Mouse (Mus musculus) midbrain, embryonic 10.5 days (tissue): ENCODE measurements at regions not wholly inside any gene's neighbourhood (a gene's known extent, or its start where the extent isn't known, plus 50 kb on each side); places are given as distances from the start of the nearest gene placed in this dataset.

Source experiments
- DNase-seq: peaks from one replicate; pipeline ENCODE4 v3.0.0-alpha.2; 2017; ENCODE audit warnings: low spot score
- H3K27ac ChIP-seq: fragments of 300-500 bp; sonication (generic); replicated peaks from 2 replicates; pipeline ENCODE4 v1.5.1; 2016; ENCODE audit warnings: mild to moderate bottlenecking
- H3K27me3 ChIP-seq: fragments of 300-500 bp; sonication (generic); 2 replicates; pipeline ENCODE4 v1.6.1; 2016; ENCODE audit warnings: low read depth, mild to moderate bottlenecking; ENCODE audit not compliant: poor library complexity, severe bottlenecking
- H3K36me3 ChIP-seq: fragments of 300-500 bp; sonication (generic); 2 replicates; pipeline ENCODE4 v1.6.1; 2016; ENCODE audit warnings: mild to moderate bottlenecking, moderate library complexity
- H3K4me1 ChIP-seq: fragments of 300-500 bp; sonication (generic); 2 replicates; pipeline ENCODE4 v1.6.1; 2016
- H3K4me3 ChIP-seq: fragments of 300-500 bp; sonication (generic); 2 replicates; pipeline ENCODE4 v1.5.1; 2016; ENCODE audit warnings: mild to moderate bottlenecking, moderate library complexity
- H3K9me3 ChIP-seq: fragments of 300-500 bp; sonication (generic); replicated peaks from 2 replicates; pipeline ENCODE4 v1.6.1; 2016; ENCODE audit warnings: mild to moderate bottlenecking
- WGBS: fragments of 180-500 bp; shearing (Covaris S2); methylation state at CpG from one replicate; pipeline ENCODE4 v1.1.7; 2016; 5-methylcytosine and 5-hydroxymethylcytosine counted together

GRCm38 (mm10) chr12:50873390-50874023 is 224.6 kb upstream of the Prkd1 start:
- Histone ChIP-seq H3K27me3 (no peaks in the 10 kb centered on the region), H3K4me1 (no peaks in the 10 kb centered on the region), H3K4me3 (no peak overlapping the region), H3K36me3 (no peaks in the 10 kb centered on the region), H3K27ac (no peak overlapping the region), H3K9me3 (no peaks in the 10 kb centered on the region)
- 90% methylated on average over 11 of the region's 11 CpGs for WGBS
- no peak for DNase-seq

DNA sequence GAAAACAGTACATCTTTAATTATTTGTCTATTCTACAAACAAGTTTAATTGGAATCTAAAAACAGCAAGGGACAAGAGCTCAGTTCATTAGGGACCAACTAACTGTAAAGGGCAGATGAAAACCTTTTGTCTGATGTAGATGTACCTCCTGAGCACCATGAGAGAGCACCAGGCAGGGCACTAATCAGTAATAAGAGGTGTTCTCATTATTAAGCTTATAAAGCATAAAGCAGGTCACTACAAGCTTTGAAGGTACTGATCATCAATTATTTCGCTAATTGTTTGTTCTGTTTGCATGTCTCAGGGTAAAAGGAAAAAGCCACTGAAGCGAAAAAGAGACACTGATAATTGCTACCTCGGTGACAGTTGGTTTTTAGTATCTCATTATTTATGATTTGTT is 202.7 kb upstream of the Prkd1 start:
- 83% methylated on average over 3 of the region's 3 CpGs for WGBS
- Histone ChIP-seq H3K4me3 (no peak overlapping the region), H3K27ac (no peak overlapping the region), H3K27me3 (no peaks in the 10 kb centered on the region), H3K36me3 (no peaks in the 10 kb centered on the region), H3K4me1 (no peaks in the 10 kb centered on the region), H3K9me3 (no peaks in the 10 kb centered on the region)
- no peak for DNase-seq

- Histone ChIP-seq H3K4me3 (no peak overlapping the region), H3K27ac (no peak overlapping the region), H3K27me3 (no peaks in the 10 kb centered on the region), H3K4me1 (no peaks in the 10 kb centered on the region), H3K36me3 (no peaks in the 10 kb centered on the region), H3K9me3 (no peaks in the 10 kb centered on the region)
- no peak for DNase-seq
- WGBS: 86% methylated on average over 3 of the region's 3 CpGs
These were observed 199.1 kb upstream of the Prkd1 start for GRCm38 (mm10) chr12:50847976-50848375.

DNA sequence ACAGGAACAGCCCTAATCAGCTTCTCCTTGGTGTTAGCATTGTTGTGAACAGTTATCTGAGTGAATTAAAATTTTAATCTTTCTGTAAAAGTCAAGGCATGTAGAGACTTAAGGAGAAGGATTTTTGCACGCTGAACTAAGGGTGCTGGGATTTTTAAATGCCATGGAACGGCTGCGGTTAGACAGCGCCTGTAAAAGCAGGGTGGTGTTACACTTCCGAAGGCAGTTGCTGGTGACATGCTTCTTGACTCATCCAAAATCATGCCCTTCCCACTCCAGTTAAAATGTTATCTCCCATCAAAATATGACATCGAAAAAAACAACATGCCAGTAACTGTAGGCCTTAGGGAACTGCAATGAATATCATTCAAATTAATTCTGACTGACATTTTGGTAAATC is 193.8 kb upstream of the Prkd1 start:
- no peaks in the 10 kb centered on the region for H3K9me3 ChIP-seq
- peaks cover 6% of the 10 kb centered on the region; the same call in 1 of the 2 replicates for H3K4me1 ChIP-seq
- no peak overlapping the region for H3K4me3 ChIP-seq
- no peaks in the 10 kb centered on the region for H3K36me3 ChIP-seq
- H3K27ac ChIP-seq: no peak overlapping the region
- 92% methylated on average over 6 of the region's 6 CpGs for WGBS
- no peaks in the 10 kb centered on the region for H3K27me3 ChIP-seq
- DNase-seq: no peak

DNA sequence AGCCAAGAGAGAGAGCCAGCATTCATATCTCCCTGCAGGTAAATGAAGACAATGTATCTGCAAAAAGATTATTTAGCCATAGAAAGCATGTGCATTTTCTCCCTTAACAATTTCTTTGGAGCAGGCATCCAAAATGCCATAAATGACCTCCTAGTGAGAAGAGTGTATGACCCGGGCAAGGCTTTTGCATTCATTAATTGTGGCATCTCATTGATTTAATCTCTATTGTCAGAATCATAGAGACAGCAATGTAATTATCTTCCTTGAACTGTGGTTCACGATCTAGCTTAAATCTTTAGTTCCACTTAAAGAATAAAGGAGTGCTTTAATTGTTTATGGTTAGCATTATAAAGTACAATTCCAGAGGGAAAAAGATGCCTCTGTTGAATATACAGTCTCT is 190.5 kb upstream of the Prkd1 start:
- Histone ChIP-seq H3K4me3 (no peak overlapping the region), H3K27me3 (no peaks in the 10 kb centered on the region), H3K9me3 (no peaks in the 10 kb centered on the region), H3K36me3 (no peaks in the 10 kb centered on the region), H3K4me1 (peaks cover 6% of the 10 kb centered on the region; the same call in 1 of the 2 replicates), H3K27ac (no peak overlapping the region)
- 58% methylated on average over 2 of the region's 2 CpGs for WGBS
- no peak for DNase-seq

DNA sequence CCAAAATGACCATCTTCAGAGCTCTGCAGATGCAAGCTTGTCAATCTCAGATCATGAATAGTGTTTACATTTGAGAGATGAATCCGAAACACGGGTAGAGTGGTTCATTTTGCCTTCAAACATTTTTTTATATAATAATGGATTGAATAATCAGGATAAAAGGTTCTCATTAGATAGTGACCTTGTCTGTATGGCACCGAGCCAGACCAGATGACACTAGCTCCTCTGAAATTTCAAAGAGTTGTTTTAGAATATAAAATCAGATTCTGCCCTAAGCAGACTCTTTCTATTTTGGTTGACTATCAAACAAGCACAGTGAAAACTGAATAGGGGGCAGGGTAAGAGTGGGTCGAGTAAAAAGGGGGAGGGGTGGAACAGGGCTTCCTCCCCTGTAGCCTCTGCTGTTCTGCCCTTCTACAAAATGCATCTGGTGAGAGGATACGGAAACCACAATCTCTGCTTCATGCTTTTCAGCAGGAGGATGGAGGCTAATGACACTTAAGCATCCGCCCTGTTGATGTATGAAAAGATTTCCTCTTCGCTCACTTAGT is 159.9 kb upstream of the Prkd1 start:
- Histone ChIP-seq H3K27ac (no peak overlapping the region), H3K36me3 (no peaks in the 10 kb centered on the region), H3K4me3 (no peak overlapping the region), H3K9me3 (no peaks in the 10 kb centered on the region), H3K27me3 (no peaks in the 10 kb centered on the region), H3K4me1 (no peaks in the 10 kb centered on the region)
- DNase-seq: no peak
- WGBS: 84% methylated on average over 7 of the region's 7 CpGs

DNA sequence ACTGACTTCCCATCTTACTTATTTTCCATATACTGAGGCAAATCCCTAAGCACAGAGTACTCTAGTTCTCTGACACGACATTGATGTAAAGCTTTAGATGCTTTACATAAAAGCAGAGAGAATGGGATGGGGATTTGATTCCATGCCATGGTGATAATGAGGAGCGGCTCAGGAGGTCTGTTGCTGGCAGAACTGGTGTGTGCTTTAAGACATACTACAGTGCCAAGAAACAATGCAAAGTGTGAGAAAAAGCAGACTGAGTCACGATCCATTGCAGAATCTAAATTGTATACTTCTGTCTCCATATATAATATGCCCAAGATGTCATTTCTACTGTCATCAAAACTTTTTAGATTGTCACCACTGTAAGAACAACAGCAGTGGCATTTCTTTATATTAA is 155.5 kb upstream of the Prkd1 start:
- Histone ChIP-seq H3K4me1 (no peaks in the 10 kb centered on the region), H3K9me3 (no peaks in the 10 kb centered on the region), H3K36me3 (no peaks in the 10 kb centered on the region), H3K4me3 (no peak overlapping the region), H3K27me3 (no peaks in the 10 kb centered on the region), H3K27ac (no peak overlapping the region)
- DNase-seq: no peak
- WGBS: 69% methylated on average over 3 of the region's 3 CpGs

- WGBS: 76% methylated on average over 8 of the region's 8 CpGs
- Histone ChIP-seq H3K27me3 (no peaks in the 10 kb centered on the region), H3K4me3 (no peak overlapping the region), H3K36me3 (no peaks in the 10 kb centered on the region), H3K9me3 (no peaks in the 10 kb centered on the region), H3K27ac (no peak overlapping the region), H3K4me1 (peaks cover 10% of the 10 kb centered on the region; the same call in 1 of the 2 replicates)
- DNase-seq: no peak
These were observed 116.5 kb upstream of the Prkd1 start for GRCm38 (mm10) chr12:50765156-50765940.

DNA sequence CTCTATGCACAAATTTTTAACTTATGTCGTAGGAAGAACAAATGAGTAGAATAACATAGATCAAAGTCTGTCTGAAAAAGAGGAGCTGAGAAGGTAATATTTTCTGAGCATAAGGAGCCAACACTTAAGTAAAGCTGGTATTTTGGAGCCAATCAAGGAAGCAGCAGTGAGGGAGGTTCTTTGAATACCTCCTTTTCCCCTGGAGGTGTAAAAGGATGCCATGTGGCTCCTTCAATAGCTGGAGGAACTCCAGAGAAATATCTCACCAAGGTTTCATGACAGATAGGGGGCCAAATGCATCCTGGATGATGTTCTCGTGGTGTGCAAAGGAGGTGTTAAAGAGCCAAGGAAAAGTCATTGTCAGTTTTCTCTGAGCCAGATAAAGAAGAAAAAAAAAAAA is 115.6 kb upstream of the Prkd1 start:
- 77% methylated on average over 2 of the region's 2 CpGs for WGBS

DNA sequence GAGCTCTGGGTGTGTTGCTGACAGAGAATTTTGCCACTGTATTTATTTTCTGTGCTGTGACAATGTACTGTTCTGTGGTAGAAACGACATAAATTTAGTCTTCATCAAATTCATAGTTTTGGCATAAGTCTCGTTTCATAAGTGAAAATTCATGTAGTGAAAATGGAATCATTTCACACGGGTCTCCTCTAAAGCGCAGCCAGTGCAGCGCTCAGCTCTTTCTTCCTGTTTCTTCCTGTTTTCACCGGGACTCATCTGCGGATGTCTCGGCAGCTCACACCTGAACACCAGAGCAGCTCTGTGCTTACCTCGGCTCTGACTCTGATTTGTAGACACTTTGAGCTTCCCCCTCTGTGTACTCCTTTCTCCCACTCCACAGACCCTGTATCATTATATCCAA is 85.2 kb upstream of the Prkd1 start:
- H3K9me3 ChIP-seq: no peaks in the 10 kb centered on the region
- H3K27me3 ChIP-seq: no peaks in the 10 kb centered on the region
- no peak for DNase-seq
- H3K4me3 ChIP-seq: no peak overlapping the region
- H3K27ac ChIP-seq: no peak overlapping the region
- H3K36me3 ChIP-seq: no peaks in the 10 kb centered on the region
- 93% methylated on average over 9 of the region's 9 CpGs for WGBS
- H3K4me1 ChIP-seq: no peaks in the 10 kb centered on the region

More for the DNA sequence above, 115.6 kb upstream of the Prkd1 start:
- no peak for DNase-seq
- Histone ChIP-seq H3K27ac (no peak overlapping the region), H3K27me3 (no peaks in the 10 kb centered on the region), H3K4me1 (peaks cover 6% of the 10 kb centered on the region; the same call in 1 of the 2 replicates), H3K36me3 (no peaks in the 10 kb centered on the region), H3K9me3 (no peaks in the 10 kb centered on the region), H3K4me3 (no peak overlapping the region)

GRCm38 (mm10) chr12:50712615-50713014 is 63.7 kb upstream of the Prkd1 start:
- DNase-seq: no peak
- Histone ChIP-seq H3K4me1 (no peaks in the 10 kb centered on the region), H3K4me3 (no peak overlapping the region), H3K27ac (no peak overlapping the region), H3K27me3 (no peaks in the 10 kb centered on the region), H3K9me3 (no peaks in the 10 kb centered on the region), H3K36me3 (no peaks in the 10 kb centered on the region)
- 87% methylated on average over 5 of the region's 5 CpGs for WGBS

DNA sequence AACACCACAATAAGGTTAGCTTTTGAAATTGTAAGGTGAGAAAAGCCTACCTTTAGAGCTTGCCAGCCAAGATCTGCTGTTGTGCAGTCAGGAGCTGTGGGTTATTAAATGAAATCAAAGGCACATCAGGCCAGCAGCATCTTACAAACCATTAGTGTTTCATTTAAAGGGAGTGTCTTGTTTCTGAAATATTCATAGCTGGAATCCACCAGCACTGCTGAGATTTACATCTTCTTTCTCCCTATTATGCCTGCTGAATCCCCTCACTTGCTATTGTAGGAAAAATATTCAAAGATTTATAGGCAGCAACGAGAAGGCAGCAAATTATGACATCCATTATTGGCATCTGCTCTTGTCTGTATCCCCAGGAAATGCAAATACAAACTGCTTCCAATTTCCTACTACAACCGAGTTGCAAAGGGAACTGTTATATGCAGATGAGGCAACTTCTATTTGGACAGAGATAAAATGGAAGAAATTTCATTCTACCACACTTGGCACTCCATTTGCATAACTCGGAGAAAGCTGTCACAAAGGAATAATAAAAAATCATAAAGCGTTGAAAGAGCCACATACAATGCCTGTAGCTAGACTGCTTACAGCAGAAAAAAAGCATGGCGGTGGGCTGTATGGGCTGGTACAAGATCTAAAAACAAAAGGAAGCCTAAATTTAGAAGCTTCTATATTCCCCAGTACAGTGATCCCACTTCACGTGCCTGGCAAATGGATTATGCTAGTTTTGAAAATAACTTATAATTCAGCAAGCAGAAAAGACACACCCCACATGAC is 60.3 kb upstream of the Prkd1 start:
- H3K4me1 ChIP-seq: no peaks in the 10 kb centered on the region
- WGBS: 87% methylated on average over 6 of the region's 6 CpGs
- no peaks in the 10 kb centered on the region for H3K9me3 ChIP-seq
- H3K27ac ChIP-seq: no peak overlapping the region
- no peaks in the 10 kb centered on the region for H3K27me3 ChIP-seq
- no peak for DNase-seq
- no peak overlapping the region for H3K4me3 ChIP-seq
- H3K36me3 ChIP-seq: no peaks in the 10 kb centered on the region
